Mouse (Mus musculus) gastrocnemius, postnatal 10 days (tissue): ENCODE data around the gene Pomt1. TPM values are rescaled to one million over a fixed set of nuclear protein-coding genes. Genes with fewer than 3 reads are reported as not detected.

Experiments
- DNase-seq: peaks from one replicate; pipeline ENCODE4 v3.0.0; 2021; ENCODE audit warnings: mixed read lengths
- total RNA-seq, 2 experiments: library from RNA; stranded (reverse); gene quantifications; 2 replicates each; pipeline ENCODE4 v1.2.3; 2021

Pomt1 gene
- total RNA-seq, 2 experiments from 2014 or later, result 16.0 to 17.2 TPM

DNA sequence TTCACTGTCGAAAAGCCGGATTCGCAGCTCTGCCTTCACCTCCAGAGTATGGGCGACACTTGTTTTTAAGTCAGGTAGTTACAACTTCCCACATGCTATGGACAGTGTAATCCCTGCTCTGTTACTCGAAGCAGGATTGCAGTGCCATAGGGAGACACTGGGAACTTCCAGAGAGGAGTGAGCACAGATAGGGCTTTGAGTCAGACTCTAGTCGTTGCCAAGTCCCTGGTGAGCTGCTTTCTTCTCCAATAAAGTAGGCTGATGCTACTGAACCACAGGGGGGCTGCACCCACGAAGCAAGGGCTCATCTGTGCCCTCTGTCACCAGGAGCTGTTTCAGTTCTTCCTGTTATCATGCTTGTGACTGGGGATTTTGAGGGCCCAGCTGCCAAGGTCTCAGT is 14.8 kb upstream of the Pomt1 start:
- DNase-seq, result no peak

DNA sequence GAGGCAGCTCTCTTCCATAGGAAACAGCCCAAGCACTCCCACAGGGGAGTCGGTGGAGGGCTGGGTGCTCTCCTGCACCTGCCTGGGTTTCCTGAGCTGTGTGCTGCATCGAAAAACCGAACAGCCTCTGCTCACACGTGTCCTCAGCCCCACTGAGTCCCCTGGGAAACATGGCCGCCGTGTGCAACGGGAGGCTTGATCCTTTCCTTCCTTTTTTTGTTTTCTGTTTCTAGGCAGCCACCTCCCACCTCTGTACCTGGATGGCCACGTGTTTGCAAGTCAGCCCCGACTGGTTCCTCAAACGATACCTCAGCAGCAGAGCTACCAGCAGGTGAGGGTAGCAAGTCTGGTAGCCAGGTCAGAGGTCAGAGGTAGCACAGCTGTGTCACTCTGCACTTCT is 14.3 kb upstream of the Pomt1 start:
- no peak for DNase-seq

DNA sequence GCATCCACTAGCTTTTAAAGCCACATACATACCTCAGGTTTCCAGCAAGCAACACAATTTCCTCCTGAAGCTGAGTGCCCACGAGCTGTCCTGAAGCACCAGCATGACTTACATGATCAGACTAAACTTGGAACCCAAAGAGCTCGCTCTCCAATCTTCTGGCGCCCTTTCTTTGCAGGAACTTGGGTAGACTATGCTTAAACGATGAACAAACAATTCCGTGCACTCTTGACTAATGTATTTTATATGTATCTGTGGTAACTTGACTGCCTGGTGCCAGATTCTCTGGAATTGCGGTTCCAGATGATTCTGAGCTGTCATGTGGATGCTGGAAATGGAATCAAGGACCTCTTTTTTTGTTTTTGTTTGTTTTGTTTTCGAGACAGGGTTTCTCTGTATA is 957 bp upstream of the Pomt1 start:
- DNase-seq, result no peak

DNA sequence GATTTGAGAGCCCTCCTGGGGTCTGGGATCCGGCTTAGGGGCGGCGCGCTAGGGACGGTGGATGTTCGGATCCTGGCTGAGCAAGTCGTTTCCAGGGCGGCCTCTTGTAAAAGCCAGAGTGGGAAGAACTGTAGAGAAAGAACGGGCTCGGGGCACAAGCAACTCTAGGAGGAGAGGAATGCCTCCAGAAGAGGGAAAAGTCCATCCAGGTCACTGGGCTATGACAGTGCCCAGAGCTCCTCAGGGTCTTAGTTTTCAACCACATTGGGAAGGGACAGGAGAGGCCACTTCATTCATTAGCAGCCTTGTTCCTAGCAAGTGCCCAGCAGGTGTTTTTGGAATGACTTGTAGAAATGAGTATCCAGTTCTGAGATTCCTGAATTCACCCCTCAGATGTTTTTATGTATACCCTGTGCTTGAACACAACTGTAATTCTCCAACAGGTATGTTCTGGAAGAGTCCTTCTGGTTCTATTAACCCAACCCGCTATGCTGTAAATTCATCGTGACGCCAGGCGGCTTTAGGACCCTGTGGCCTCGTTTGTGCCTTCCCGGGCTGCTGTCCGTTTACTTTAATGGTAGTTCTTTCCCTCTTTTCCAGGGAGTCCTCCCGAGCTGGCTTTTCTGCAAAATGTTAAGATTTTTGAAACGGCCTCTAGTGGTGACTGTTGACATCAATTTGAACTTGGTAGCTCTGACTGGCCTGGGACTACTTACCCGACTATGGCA is 534 bp downstream of the Pomt1 start:
- DNase-seq, result peak; percentile 40

DNA sequence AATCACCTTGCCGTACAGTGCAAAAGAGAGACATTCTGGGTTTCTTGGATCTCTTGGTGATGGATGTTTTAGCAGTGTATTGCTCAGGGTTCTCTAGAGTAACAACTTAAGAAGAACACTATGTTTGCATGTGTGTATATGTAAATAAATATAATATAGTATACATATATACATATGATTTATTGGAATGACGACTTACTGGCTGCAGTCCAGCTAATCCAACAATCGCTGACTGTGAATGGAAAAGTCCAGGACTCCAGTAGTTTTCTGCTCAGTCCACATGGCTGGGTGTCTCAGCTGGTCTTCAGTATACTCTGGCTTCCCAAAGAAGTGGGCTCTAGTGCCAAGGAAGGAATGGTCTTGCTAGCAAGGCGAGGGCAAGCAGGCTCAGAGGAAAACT is 1.2 kb downstream of the Pomt1 start:
- DNase-seq, result no peak

DNA sequence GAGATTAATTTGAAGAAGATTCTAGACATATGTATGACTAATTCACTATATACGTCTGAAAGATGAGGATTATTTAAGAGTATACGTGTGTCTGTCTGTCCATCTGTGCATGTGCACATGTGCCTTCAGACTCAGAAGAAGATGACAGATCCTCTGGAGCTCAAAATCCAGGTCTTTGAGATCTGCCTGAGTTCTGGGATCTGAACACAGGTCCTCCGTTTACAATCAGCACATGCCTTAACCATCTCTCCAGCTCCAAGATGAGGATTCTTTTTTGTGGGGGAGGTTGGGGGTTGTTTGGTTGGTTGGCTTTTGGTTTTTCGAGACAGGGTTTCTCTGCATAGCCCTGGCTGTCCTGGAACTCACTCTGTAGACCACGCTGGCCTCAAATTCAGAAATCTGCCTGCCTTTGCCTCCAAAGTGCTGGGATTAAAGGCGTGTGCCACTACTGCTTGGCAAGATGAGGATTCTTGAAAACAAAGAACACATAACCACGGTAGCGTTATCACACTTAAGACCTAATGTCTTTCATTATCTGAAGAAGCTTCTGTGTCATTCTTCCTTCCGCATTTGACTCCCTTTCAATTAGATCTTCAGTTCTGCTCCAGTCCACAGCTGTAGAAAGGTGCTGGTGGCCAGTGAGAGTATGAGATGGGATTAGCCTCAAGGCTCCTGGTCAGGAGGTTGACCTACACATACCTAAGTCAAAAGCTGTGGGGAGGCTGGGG is 2.5 kb downstream of the Pomt1 start:
- DNase-seq, result no peak

DNA sequence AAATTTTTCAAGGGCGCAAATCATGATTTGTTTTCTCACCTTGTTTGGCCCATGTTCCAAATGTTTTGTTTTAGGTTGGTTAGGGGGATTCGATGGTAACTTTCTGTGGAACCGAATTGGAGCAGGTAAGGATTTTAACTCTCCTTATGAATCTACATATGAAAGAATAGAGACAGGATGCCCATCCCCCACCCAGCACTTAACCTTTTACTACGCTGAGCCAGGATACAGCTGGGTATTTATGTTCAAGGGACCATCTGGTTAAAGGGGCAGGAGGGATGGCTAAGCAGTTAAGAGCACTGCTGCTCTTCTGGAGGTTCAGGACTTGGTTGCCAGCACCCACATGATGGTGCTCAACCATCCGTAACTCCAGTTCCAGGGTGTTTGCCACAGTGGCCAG is 4.2 kb downstream of the Pomt1 start:
- DNase-seq, result no peak

DNA sequence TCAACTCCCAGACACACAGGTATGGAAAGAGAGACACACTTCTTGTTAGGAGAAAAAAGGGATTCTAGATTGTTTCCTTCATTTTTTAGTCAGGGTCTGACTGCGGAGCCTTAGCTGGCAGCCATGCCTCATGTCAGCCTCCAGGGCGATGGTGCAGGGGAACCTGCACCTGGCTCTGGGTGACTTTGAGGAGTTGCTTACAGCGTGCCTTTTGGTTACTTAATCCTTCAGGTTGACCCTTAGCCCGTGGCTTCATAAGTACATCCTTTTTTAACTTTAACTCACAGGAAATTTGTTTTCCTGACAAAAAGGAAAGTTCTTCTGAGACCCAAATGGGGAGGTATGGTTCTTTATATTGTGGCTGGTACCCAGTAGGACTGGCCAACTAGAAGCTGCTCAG is 6.6 kb downstream of the Pomt1 start:
- no peak for DNase-seq

DNA sequence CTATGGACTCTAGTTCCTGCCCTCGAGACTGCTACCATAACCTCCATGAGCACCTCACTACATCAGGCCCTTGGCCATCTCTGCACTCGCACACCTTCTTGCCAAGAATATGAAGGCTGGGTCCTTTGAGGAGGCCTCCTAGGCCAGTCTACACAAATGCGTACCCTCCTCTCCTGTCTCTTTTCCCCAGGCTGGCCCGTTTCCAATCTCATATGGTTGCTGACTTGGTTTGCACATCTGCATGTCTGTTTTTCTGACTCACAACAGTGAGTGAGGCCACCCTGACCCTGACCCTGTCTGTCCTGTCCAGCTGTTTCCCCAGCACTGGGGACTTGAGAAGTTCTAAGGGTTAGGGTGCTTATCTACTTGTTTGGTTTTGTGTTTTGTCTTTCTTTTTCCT is 10.4 kb downstream of the Pomt1 start:
- no peak for DNase-seq

DNA sequence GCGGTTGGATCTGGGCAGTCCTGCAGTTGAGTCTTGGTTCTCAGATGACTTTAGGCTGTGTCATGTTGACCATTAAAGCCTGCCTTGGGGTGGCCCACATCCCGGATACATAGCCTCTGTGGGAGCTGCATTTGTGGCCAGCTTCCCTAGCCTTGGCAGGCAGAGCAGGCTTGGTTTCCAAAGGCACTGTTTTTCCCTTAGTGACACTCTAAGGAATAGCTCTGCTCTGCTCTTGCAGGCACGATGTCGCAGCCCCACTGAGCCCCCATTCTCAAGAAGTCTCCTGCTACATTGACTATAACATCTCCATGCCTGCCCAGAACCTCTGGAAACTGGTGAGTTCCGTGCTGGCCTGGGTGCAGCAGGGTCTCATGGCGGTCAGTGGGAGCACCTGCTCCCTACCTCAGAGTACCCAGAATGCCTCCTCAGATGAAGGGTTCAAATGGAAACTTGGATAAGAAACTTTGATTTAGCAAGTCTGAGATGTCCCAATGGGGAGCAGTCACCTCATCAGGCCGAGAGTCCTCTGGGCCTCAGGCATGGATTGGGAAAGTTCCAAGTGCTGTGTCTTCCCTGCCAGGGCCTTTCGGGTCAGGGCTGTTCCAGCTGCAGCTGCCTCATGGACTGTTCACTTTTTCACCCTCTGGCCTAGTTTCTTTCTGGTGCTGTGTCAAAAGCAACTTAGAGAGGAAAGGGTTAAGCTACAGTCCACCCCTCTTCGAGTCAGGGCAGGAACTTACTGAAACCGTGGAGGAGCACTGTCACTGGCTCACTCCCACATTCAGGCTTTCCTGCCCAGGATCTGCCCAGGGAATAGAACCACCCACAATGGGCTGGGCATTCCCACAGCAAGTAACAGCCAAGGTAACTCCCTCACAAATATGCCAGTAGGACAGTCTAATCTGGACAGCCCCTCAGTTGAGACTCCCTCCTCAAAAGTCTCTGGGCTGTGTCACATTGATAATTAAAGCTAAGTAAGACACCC is 12.3 kb downstream of the Pomt1 start:
- peak; percentile 53 for DNase-seq

DNA sequence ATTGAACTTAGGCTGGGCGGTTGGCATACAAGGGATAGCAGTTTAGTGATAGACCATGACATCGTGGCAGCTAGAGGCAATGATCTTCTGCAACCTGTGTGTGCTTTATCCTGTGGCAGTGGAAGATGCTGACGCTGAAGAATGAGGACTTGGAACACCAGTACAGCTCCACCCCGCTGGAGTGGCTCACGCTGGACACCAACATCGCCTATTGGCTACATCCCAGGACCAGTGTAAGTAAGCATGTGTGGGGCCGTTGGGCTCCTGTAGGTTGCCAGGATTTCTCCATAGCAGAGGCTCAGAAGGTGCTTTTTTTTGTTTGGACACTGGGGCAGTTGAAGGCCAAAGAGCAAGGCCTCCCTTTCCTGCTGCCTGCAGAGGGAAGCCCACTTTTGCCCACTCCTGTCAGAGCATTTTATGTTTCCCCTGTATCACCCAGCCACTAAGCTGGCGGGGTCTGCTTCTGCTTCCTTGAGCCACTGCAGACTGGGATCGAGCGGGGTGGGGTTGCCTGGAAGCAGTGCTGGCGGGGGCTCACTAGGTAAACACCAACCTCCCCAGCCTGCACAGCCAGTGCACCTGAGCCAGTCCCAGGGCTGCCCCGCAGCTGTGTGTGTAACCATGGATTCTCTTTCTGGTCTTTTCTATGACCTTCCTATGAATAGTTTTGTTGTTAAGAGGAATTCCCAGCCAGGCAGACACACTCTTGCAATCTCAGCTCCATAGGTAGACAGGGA is 15.6 kb downstream of the Pomt1 start:
- peak; percentile 27 for DNase-seq

DNA sequence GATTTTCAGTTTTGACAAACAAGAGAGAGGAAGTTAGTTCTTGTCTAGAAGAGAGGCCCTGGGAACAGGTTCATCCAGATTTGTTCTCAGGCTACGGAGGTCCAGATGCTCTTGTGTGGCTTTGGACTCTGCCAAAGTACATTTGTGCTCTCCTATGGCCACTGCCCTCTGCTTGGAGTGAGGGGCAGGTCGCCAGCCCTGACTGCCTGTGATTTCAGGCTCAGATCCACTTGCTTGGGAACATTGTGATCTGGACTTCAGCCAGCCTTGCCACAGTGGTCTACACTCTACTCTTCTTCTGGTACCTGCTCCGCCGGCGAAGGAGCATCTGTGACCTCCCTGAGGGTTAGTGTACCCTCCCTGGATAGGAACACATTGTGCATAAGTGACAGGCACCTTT is 16.3 kb downstream of the Pomt1 start:
- DNase-seq, result no peak

DNA sequence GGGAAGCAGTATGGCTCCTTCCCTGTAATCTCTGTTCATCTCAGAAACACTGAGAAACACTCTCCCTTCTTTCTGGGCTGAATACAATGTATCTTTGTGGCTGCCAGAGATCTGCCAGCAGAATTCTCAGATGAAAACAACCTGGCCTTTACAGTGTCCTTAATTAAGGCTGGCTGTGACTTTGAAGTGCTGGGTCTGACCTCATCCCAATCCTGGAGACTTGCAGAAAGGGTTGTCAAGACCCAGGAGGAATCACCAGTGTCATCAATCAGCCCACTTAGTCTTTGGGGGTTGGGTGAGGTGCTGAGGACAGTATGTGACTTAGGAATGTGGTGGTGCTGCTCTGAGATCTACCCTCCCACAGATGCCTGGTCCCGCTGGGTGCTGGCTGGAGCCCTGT is 17.0 kb downstream of the Pomt1 start:
- DNase-seq, result no peak

DNA sequence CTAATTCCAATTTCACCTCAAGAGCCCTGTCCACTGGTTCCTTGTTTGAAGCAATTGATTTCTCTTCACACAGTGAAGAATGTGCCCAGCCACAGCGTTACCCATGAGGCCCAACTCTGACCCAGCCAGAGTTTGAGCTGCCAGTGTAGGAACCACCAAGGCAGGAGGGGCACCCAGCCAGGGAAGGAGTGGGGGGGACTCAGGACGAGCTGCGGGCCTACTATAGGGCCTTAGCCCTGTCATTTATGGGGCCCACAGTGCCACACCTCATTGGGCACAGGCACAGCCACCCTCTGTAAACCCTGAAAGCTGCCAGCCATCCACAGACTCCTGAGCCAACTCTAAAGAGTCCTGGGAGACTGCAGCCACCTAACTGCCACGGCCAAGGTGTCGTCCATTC is 18.2 kb downstream of the Pomt1 start:
- no peak for DNase-seq

DNA sequence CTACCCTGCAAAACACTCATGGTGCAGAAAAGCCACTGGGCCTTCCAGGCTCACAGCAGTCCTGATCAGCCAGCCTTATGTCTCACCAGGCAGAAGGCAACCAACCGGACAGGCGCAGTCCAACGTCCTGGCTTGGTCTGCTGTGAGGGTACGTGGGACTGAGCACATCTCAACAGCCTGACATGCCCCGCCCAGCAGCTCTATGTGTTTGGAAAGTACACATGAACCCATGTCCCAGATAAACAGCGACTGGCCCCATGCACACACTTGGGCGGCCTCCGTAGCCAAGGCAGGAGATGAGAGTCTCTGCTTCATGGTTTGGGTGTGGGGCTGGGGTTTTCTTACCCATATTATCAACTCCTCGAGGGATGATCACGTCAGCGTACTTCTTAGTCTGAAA is 19.9 kb downstream of the Pomt1 start:
- no peak for DNase-seq

DNA sequence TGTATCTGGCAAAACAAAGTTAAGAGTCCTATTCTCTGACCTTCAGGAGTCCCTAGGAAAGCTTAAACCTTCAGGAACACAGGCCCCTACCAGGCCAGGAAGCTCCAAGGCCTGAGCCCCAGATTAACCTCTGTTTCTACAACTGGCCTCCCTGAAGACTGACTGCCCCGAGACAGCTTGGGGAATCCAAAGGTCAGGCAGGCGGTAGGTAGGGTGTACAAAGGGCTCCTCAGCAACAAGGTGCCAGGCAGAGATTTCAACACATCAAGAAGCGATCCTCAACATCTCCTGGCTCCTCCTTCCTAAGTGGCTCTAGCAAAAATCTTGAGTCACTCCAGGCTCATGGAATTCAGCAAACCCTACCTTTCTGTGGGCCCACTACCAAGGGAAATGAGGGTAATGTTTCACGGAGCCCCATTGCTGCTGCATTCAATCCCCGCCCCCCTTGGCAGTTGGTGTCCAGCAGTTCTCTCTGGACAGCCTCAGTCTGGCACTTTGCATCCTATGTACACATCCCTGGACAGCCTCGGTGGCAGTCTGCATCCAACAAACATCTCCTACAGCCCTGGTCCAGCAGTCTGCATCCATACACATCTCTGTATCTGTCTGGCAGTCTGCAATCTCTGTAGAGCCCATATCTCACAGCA is 22.6 kb downstream of the Pomt1 start:
- DNase-seq, result no peak

DNA sequence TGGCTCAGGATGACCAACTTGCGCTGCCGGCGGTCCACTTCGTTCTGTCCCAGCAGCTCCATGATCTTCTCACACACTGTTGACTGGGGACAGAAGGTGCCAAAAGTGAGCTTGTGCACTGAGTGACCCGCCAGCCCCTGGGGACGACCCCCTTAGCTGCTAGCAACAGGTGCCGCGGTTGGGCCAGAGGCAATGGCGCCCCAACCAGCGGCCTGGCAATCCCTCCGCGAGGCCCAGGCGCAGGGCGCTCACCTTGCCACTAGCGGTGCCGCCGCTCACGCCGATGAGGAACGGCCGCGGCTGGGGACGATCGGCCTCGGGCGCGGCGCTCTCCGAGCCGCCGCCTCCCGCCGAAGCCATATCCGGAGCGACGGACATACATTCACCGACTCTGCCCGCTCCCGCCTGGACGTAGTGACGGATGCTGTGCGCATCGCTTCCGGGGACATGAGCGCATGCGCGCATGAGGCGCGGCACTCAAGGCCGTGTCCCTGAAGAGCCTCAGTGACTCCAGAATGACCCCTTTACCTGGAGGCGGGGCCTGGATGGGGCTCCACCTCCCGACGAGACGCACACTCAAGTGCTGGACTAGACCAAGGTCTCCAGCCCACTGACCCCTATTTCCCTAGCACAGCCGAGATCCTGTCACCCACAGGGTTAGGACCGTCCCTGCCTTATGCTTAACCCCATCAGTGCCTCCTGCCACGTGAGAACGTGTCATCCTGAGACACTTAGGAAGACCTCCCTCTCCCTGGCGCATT is 23.4 kb downstream of the Pomt1 start, which contains the start of gene Uck1:
Uck1 (minus strand) TSS at position 503 of the 761 bp plus-strand sequence.
- peak; percentile 81 for DNase-seq

DNA sequence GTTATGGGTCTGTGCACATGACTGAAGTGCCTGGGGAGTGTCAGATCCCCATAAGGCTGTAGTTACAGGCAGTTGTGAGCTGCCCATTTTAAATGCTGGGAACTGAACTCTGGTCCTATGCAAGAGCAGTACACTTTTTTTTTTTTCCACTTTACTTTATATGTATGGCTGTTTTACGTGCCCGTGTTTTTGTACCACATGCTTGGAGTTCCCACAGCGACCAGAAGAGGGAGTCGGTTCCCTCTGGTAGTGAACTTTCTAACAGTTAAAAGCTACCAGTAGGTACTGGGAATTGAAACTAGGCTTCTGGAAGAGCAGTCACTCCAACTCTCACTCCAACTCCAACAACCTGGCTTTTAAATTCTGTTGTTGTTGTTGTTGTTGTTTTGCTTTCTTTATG is 24.2 kb downstream of the Pomt1 start:
- DNase-seq, result peak; percentile 34

DNA sequence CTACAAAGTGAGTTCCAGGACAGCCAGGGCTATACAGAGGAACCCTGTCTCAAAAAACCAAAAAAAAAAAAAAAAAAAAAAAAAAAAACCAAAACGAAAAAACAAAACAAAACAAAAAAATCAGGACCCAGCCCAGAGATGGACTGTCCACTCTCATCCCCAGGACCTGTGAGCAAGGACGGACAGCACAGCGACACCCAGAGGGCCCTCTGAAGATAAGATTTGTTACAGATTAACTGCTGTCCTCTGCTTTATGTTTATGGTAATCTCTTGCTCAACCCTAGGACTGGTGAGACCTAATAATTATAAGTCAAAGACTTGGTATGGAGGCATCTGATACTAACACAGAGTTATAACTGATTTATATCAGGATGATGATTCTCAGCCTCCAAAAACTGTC is 39.4 kb downstream of the Pomt1 start:
- DNase-seq, result no peak

DNA sequence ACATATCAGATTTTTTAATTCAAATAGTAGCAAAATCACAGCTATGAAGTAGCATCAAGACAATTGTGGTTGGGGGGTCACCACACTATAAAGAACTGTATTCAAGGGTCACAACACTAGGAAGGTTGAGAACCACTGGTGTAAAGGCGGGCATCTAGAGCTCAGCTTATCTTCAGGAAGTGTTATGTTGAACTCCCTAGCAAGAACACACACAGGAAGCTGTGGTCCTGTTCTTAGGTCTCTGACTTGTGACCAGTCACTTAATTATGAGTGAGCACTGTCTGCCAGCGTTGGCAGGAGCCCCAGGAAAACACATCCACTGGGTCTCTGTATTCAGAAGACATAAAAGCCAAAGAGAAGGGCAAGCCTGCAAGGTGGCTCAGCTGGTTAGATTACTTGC is 45.9 kb downstream of the Pomt1 start:
- DNase-seq, result no peak

DNA sequence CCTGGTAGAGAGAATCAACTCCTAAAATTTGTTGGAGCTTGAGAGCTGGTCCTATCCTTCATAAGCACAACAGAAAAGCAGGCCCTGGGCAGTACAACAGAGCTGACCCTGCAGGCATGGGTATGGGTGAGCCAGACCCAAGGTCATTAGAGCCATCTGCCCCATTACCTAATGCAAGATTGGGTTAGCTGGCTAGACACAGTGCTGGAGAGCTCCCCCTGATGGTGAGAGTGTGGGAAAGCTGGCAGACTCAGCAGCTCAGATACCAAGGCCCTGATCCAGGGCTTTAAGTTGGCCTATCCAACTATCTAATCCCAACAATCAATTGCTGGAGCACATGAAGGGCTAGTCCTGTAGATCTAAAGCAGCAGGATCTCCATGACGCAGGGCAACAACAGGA is 46.3 kb downstream of the Pomt1 start:
- DNase-seq, result peak; percentile 40
